Mouse (Mus musculus) A20 (cell line): ENCODE measurements around the gene Cxcl15.
A peak's percentile ranks its signal among the peaks of the same experiment; 100 is the strongest.

Experiments
- DNase-seq: peaks from one replicate; pipeline ENCODE4 v3.0.0-alpha.2; 2011; ENCODE audit warnings: low read depth, low spot score

Gene Cxcl15

GRCm38 (mm10) chr5:90794195-90794625 is at the start of gene Cxcl15:
TSS of gene Cxcl15 (plus strand) at chr5:90794534.
- DNase-seq, result no peak

GRCm38 (mm10) chr5:90753934-90754333 is 40.4 kb upstream of the Cxcl15 start:
- no peak for DNase-seq

DNA sequence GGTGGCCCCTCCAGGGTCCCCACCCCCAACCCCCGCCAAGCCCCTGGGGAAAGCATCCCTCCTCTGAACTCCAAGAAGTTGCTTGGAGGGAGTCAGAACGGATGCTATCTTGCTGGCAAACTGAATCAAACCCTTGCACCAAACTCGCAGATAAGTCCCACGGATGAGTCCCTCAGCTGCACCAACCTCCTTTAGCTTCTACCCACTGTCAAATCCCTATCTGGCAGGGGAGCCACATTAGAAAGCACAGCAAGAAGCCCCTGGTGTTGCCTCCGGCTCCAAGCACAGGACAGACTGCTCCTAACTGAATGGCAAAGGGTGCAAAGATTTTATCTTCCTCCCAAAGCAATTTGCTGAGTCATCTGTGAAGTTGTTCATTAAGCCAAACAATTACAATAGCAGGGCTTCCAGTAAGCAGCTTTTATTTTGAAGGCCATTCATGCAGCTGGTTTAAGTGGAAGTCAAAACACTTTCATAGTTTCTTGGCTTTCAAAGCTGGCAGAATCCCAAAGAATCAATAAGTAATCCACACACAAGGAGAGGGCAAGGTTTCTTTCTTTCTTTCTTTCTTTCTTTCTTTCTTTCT is 36.2 kb upstream of the Cxcl15 start:
- DNase-seq, result no peak

DNA sequence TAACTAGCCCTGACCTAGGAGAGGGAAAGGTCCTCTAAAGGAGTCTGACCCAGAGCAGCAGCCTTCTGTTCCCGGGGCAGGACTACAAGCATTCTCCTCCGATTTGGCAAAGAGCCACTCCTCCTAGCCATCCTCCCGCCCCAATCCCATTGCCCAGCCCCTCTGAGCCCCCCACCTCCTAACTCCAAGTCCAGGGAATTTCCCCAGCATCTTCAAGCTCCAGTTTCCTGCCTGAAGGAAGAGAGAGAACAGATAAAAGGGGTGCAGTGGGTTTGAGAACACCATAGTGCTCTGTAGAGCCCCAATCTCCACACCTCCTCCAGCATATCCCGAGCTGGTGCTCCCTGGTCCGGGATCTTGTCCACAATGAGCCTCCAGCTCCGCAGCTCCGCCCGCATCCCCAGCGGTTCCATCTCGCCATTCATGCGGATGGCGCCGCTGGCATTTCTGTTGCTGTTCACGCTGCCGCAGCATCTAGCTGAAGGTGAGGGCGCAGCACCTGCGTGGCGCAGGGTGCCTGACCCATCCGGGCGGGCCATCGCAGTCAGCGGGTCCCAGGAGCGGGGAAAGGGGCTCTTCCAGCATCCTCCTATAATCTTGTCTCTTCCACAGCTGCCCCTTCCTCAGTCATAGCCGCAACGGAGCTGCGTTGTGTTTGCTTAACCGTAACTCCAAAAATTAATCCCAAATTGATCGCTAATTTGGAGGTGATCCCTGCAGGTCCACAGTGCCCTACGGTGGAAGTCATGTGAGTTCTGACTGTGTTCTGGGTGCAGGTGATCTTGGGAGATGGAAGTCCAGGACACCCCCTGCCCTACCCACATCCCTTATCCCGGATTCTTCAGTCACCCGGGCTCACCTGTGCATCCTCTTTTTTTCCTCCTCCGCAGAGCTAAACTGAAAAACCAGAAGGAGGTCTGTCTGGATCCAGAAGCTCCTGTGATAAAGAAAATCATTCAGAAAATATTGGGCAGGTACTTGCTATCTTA is 35.0 kb upstream of the Cxcl15 start, which contains the start of gene Cxcl5:
Gene Cxcl5 (plus strand): TSS at position 284 of the 989 bp plus-strand sequence.
- DNase-seq, result no peak

- no peak for DNase-seq
Observed at GRCm38 (mm10) chr5:90760303-90760702, 34.0 kb upstream of the Cxcl15 start.

GRCm38 (mm10) chr5:90760844-90761243 is 33.5 kb upstream of the Cxcl15 start:
- no peak for DNase-seq

- DNase-seq, result no peak
Observed at GRCm38 (mm10) chr5:90761834-90762233, 32.5 kb upstream of the Cxcl15 start.

- no peak for DNase-seq
Observed at GRCm38 (mm10) chr5:90763912-90764665, 30.2 kb upstream of the Cxcl15 start.

DNA sequence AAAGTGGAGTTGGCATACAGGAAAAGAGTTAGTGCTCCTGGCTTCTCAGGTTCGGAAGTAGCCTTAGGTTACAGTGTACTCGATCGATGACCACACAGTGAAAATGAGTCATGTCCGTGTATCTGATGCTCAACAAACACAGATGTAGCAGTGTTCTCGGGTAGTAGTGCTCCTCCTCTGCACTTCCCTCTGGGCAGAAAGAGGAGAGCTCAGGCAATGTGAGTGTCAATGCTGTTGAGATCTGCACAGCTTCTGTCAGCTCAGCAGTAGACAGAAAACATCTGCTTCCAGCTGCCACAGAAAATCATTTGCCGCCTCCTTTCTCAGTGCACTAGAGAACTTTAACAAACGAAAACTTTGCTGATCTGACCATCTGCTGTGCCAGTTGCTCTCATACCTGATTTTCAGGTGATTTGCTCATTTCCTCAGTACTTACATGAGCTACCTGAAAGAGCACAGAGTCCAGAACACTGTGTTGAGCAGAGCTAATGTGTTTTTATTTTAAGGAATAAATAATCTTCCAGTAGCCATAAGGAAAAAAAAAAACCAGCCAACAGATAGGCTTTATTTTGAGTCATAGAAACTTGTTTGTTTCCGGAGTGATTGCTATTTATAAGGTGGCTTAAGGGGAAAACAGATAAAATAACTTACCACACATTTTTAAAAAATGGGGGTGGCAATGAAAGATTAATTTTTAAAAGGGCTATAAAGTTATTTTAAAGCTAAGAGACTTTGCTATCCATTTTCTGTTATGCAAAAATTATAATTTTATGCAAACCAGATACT is 28.3 kb upstream of the Cxcl15 start:
- DNase-seq, result no peak

DNA sequence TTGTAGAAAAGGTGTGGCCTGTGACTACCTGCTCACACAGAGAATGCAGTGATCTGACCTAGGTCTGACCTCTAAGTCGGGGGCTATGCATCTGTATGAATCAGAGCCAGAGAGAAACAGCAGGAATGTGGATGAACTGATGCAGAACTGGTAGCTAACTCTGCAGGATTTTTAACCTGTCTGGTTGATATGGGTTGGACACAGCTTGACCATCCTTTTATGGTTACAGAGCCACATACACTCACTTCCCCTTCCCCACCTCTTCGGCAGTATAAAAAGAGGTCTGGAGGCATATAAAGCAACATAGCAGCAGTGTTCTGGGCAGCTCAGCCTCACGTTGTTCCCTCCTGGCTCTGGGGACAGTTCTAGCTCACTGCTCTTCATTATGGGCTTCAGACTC is 26.1 kb upstream of the Cxcl15 start, which contains the start of gene Ppbp:
Gene Ppbp (plus strand): TSS at position 301 of the 400 bp plus-strand sequence.
- DNase-seq, result no peak

- DNase-seq, result peak; percentile 15
Observed at GRCm38 (mm10) chr5:90771369-90771768, 23.0 kb upstream of the Cxcl15 start.

GRCm38 (mm10) chr5:90771880-90772653 is 22.3 kb upstream of the Cxcl15 start, which contains the start of gene Pf4:
TSS of gene Pf4 (plus strand) at chr5:90772435.
- no peak for DNase-seq

DNA sequence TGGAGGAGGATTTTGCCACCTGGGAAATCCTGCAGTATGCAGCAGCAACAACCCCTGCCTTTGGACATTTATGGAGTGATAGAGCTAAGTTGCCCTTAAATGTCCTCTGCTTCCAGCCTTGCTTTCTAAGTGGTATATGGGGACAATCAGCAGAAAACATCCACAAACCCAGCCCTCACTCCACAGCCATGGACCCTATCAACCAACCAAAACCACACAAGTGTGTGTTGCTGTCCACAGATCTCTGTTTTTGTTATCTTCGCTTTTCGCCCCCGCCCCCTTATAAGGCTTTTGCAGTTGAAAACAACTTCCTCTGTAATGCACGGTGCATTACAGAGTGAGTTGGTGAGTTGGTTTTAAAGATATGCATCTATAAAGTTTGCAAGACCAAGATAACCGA is 18.8 kb upstream of the Cxcl15 start:
- DNase-seq, result no peak

- DNase-seq, result no peak
Observed at GRCm38 (mm10) chr5:90777621-90778020, 16.7 kb upstream of the Cxcl15 start.

DNA sequence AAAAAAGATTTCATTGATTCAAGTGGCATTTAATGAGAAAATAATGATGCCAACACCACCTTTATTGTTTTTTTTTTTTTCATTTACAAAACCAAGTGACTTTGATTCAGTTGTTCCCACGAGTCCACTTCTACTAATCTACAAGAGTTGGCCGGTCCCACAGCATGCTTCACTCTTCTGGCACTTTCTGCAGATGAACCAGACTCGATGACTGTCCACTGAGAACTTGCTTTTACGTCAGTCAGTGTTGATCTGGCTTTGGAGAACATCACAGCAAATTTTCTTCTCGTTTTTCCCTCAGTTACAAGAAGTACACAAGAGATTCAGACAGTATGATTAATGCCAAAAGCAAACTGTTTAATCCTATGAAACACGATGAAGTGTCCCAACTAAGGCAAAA is 15.5 kb upstream of the Cxcl15 start:
- DNase-seq, result no peak

- no peak for DNase-seq
Observed at GRCm38 (mm10) chr5:90783697-90784096, 10.6 kb upstream of the Cxcl15 start.

DNA sequence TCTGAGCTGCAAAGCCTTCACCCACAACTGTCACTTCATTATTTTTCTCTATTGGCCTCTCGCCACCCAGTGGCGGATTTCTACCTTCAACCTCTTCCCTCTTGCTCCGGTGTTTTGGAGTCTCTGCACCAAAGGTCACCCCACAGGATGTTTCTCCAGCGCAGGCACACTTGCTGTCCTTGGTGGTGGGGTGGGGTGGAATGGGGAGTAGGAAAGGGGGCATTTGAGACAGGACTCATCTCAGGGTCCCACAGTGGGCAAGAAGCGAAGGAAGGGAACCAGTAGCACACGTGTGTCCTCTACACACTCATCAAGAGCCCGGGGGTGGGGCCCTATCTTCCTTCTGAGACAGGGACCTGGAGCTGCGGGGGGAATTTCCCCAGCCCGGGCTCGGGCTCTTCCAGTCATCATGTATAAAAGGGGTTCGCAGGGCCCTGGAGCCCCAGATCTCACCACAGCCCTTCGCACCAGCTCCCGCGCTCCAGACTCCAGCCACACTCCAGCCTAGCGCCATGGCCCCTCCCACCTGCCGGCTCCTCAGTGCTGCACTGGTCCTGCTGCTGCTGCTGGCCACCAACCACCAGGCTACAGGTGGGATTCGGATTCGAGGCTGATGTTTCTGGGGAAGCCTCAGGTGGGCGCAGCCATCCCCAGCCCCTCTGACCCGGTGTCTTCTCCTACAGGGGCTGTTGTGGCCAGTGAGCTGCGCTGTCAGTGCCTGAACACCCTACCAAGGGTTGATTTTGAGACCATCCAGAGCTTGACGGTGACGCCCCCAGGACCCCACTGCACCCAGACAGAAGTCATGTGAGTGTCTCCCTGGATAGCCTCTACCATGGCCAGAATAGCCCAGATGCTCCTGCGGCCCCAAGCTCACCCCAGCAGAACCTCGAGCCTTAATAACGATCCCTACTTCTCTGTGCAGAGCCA is 8.4 kb upstream of the Cxcl15 start, which contains the start of gene Cxcl3:
Gene Cxcl3 (plus strand): TSS at position 445 of the 930 bp plus-strand sequence.
- peak; percentile 4 for DNase-seq

- peak; percentile 28 for DNase-seq
Observed at GRCm38 (mm10) chr5:90788114-90788513, 6.2 kb upstream of the Cxcl15 start.
